Mouse (Mus musculus): ENCODE data around the gene Dchs1. TPM values are rescaled to one million over a fixed set of nuclear protein-coding genes. Genes with fewer than 3 reads are reported as not detected.
A peak's percentile ranks its signal among the peaks of the same experiment; 100 is the strongest.

The Dchs1 gene
- 4.7 and 5.9 TPM in 2 replicates for polyA plus RNA-seq (2015; fragmentation: Nextera tagmentation; extraction: Ambion mirVana)

DNA sequence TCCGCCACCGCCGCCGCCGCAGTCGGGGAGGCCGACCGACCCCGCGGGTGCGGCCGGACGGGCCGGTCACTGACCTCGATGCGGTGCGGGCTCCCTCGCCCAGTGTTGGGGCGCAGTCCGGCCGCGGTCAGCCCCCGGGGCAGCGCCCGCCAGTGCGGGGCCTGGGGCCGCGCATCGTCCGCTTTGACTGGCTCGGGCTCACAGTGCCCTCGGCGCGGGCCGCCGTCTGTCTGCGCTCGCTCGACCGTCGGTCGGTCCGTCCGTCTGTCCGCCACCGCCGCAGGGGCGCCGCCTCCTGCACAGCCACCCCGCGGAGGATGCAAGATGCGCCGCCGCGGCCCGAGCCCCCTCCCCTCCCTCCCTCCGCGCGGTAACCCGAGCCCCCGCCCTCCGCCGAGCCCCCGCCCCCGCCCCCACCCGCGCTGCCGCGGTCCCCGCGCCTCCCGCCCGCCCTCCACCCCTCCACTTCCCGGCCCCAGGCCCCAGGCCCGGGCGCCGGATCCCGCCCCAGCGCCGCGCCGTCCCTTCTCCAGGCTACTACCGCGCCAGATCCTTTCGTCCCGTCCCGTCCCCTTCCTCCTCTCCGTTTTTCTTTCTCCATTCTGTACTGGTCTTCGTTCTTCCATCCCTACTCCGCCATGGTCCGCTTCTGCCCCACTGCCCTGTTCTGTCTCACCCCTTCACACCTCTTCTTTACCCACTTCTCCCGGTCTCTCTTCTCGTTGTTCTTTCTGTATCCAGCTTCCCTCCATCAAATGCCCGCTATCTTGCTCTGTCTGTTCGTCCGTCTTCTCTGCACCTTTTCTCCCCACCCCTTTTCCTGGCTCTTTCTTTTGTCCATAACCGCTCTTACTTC, at the start of gene Dchs1:
Dchs1 (minus strand) TSS at position 370 of the 856 bp plus-strand sequence.
- Histone ChIP-seq H3K9me3 (no peaks in the 10 kb centered on the region), H3K27ac (replicated peaks) (peak within 1 kb of the TSS; percentile 80), H3K36me3 (peaks cover 10% of the 10 kb centered on the region), H3K4me1 (peaks cover 39% of the 10 kb centered on the region), H3K4me2 (peak within 1 kb of the TSS; percentile 74), H3K4me3 (peak within 1 kb of the TSS; percentile 79), H3K27me3 (replicated peaks) (peaks cover 19% of the 10 kb centered on the region), H3K9ac (peak within 1 kb of the TSS; percentile 92)
- peak; percentile 53; the same call in 1 of the 2 replicates for ATAC-seq (ENCODE audit: extremely low read depth, insufficient number of reproducible peaks, low FRiP score, low TSS enrichment)
- WGBS = under 1% methylated on average over 44 of the region's 97 CpGs

DNA sequence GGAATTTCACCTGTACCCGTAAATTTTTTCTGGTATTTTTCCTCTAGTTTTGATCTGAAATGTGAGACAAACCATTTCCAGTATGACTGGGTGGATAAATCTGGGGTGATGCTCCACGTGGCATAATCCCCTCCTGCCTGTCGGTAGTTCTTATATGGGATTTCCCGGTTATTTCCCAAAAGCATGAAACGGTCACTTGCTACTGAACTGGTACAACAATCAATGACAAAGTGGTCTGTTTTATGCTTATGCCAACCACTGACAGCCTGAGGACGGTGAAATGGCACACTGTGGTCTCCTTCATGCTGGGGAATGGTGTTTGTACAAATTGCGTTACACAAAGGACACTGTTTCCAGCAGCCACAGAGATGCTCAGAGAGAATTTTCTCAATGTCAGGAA, 36.8 kb upstream of the Dchs1 start:
- Histone ChIP-seq H3K9ac (no peak overlapping the region), H3K4me2 (no peak overlapping the region), H3K9me3 (no peaks in the 10 kb centered on the region), H3K36me3 (no peaks in the 10 kb centered on the region), H3K27me3 (replicated peaks) (no peaks in the 10 kb centered on the region), H3K4me1 (no peaks in the 10 kb centered on the region), H3K4me3 (no peak overlapping the region), H3K27ac (replicated peaks) (no peak overlapping the region)
- 73% methylated on average over 7 of the region's 7 CpGs for WGBS
- ATAC-seq (ENCODE audit: extremely low read depth, insufficient number of reproducible peaks, low FRiP score, low TSS enrichment) = no peak

DNA sequence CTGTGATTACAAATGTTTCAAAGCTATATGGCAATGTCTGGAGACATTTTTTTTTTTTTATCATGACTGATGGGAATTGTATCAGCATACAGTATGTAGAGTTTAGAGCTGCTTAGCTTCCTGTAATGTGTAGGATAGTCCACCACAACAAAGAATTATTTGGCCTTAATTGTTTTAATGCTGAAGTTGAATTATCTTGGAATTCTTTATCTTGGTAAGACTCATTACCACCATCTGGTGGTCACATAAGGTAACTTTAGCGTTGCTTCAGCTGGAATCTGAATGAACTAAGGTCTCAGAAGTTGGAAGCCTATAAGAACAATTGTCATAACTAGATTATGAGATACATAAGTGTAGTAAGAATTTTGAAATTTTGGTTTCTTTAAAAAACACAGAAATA, 31.0 kb upstream of the Dchs1 start:
- Histone ChIP-seq H3K9ac (no peak overlapping the region), H3K4me1 (no peaks in the 10 kb centered on the region), H3K9me3 (no peaks in the 10 kb centered on the region), H3K36me3 (no peaks in the 10 kb centered on the region), H3K4me3 (no peak overlapping the region), H3K27me3 (replicated peaks) (no peaks in the 10 kb centered on the region), H3K4me2 (no peak overlapping the region), H3K27ac (replicated peaks) (no peak overlapping the region)
- ATAC-seq (ENCODE audit: extremely low read depth, insufficient number of reproducible peaks, low FRiP score, low TSS enrichment) = no peak
- 2% methylated on average over 1 of the region's 1 CpGs for WGBS

DNA sequence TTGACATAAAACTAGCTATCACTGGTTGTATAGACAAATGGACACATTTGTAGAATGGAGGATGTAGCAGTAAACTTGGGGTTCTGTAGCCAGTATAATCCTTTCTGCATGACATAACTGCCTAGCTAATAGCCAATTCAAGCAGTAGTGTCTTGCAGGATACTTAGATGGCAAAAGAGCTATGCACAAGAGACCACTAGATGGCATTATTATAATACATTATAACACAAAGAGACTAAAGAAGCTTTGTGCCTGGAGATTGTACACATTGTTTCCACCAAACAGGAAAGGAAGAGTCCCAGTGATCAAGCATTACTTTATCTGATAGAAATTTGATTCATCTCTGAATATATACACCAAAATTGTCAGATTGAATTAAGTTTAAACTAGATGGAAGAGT, 29.3 kb upstream of the Dchs1 start:
- no peak for ATAC-seq (ENCODE audit: extremely low read depth, insufficient number of reproducible peaks, low FRiP score, low TSS enrichment)
- H3K9me3 ChIP-seq = no peaks in the 10 kb centered on the region
- no peak overlapping the region for H3K4me3 ChIP-seq
- no peaks in the 10 kb centered on the region for H3K27me3 ChIP-seq (replicated peaks)
- H3K4me2 ChIP-seq = no peak overlapping the region
- no peaks in the 10 kb centered on the region for H3K4me1 ChIP-seq
- H3K36me3 ChIP-seq = no peaks in the 10 kb centered on the region
- no peak overlapping the region for H3K27ac ChIP-seq (replicated peaks)
- H3K9ac ChIP-seq = no peak overlapping the region

DNA sequence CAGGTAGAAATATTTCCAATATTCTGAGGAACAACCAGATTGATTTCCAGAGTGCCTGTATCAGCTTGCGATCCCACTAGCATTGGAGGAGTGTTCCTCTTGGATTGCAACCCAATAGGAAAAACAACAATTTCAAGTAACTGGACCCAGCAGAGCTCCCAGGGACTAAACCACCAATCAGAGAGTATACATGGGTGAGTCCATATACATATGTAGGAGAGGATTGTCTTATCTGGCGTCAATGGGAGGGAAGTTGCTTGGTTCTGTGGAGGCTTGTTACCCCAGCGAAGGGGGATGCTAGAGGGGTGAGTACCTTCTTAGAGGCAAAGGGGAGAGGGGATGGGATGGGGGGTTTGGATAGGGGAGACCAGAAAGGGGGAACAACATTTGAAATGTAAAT, 25.9 kb upstream of the Dchs1 start:
- no peak for ATAC-seq (ENCODE audit: extremely low read depth, insufficient number of reproducible peaks, low FRiP score, low TSS enrichment)
- H3K4me1 ChIP-seq = peaks cover 12% of the 10 kb centered on the region
- H3K36me3 ChIP-seq = peaks cover 15% of the 10 kb centered on the region
- H3K9me3 ChIP-seq = no peaks in the 10 kb centered on the region
- H3K9ac ChIP-seq = no peak overlapping the region
- no peak overlapping the region for H3K27ac ChIP-seq (replicated peaks)
- 68% methylated on average over 3 of the region's 3 CpGs for WGBS
- H3K4me3 ChIP-seq = no peak overlapping the region
- H3K4me2 ChIP-seq = no peak overlapping the region
- H3K27me3 ChIP-seq (replicated peaks) = no peaks in the 10 kb centered on the region

DNA sequence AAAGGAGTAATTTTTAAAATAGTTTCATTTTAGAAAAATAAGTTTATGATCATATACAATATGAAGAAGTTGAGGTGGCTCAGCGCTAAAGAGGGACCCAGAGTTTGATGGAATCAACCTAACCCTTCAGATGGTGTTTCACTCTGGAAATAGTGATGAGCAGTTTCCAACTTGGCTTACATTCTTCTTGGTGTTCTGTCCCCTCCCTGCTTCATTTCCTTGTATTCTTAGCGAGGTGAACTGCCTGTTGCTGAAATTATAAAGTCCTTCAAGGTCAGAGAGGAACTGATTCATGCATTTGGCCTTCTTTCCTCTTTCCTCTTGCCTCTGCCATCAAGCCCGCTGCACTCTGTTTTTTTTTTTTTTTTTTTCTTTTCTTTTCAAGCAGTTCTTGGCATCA, 25.1 kb upstream of the Dchs1 start:
- 65% methylated on average over 3 of the region's 3 CpGs for WGBS
- H3K4me3 ChIP-seq = no peak overlapping the region
- peaks cover 16% of the 10 kb centered on the region for H3K4me1 ChIP-seq
- peaks cover 23% of the 10 kb centered on the region for H3K36me3 ChIP-seq
- H3K9ac ChIP-seq = no peak overlapping the region
- no peaks in the 10 kb centered on the region for H3K9me3 ChIP-seq
- ATAC-seq (ENCODE audit: extremely low read depth, insufficient number of reproducible peaks, low FRiP score, low TSS enrichment) = no peak
- no peak overlapping the region for H3K27ac ChIP-seq (replicated peaks)
- H3K27me3 ChIP-seq (replicated peaks) = no peaks in the 10 kb centered on the region
- H3K4me2 ChIP-seq = no peak overlapping the region

DNA sequence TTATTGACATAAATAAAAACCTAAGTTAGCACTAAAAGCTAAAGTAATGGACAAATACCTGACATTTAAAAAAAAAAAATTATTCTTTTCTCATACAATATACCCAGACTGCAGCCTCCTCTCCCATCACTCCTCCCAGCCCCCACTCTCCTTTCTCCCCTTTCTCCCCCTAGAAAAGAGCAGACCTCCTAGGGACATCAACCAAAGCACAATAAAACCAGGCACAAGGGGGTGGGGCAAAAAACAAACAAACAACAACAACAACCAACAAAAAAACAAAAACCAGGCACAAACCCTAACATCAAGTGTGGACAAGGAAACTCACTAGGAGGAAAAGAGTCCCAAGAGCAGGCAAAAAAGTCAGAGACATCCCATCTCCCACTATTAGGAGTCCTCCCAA, 24.1 kb upstream of the Dchs1 start:
- Histone ChIP-seq H3K9me3 (no peaks in the 10 kb centered on the region), H3K4me1 (peaks cover 19% of the 10 kb centered on the region), H3K4me3 (peak overlapping the region; percentile 85), H3K9ac (no peak overlapping the region), H3K36me3 (peaks cover 31% of the 10 kb centered on the region), H3K27me3 (replicated peaks) (no peaks in the 10 kb centered on the region), H3K4me2 (peak overlapping the region; percentile 51), H3K27ac (replicated peaks) (no peak overlapping the region)
- ATAC-seq (ENCODE audit: extremely low read depth, insufficient number of reproducible peaks, low FRiP score, low TSS enrichment) = no peak

DNA sequence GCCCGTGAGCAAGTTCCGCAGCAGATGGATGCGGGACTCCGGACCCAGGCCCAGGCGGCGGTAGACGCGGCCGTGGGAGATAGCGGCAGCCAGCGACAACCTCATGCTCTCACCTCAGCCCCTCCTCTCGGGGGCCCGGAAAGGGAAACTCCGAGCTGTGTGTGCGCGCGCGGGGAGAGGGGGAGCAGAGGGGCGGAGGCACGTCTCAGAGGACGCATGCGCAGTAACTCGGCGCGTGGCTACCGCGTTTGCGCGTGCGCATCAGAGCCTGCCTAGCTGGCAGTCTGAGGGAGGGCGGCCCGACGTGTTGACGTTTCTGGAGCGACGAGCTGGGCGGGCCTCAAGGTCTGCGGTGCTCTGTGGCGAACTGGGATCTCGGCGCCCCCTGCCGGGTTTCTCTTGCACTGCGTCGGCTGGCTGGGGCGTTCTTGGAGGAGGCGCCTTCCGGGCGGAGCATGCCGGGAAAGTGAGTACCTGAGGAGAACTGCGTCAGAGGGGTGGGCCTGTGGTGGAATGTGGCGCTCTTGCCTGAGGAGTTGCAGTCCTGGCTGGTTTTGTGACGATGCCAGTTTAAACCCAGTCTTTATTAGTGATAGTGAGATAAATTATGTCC, 23.5 kb upstream of the Dchs1 start, which contains the start of gene Mrpl17:
Mrpl17 (minus strand) TSS at position 223 of the 613 bp plus-strand sequence.
- peak within 1 kb of the TSS; percentile 85 for H3K4me3 ChIP-seq
- H3K36me3 ChIP-seq = peaks cover 31% of the 10 kb centered on the region
- H3K27ac ChIP-seq (replicated peaks) = peak within 1 kb of the TSS; percentile 90
- peak within 1 kb of the TSS; percentile 77 for H3K4me2 ChIP-seq
- under 1% methylated on average over 51 of the region's 52 CpGs for WGBS
- no peaks in the 10 kb centered on the region for H3K9me3 ChIP-seq
- H3K4me1 ChIP-seq = peaks cover 19% of the 10 kb centered on the region
- H3K9ac ChIP-seq = peak within 1 kb of the TSS; percentile 96
- no peaks in the 10 kb centered on the region for H3K27me3 ChIP-seq (replicated peaks)
- ATAC-seq (ENCODE audit: extremely low read depth, insufficient number of reproducible peaks, low FRiP score, low TSS enrichment) = peak; percentile 99

DNA sequence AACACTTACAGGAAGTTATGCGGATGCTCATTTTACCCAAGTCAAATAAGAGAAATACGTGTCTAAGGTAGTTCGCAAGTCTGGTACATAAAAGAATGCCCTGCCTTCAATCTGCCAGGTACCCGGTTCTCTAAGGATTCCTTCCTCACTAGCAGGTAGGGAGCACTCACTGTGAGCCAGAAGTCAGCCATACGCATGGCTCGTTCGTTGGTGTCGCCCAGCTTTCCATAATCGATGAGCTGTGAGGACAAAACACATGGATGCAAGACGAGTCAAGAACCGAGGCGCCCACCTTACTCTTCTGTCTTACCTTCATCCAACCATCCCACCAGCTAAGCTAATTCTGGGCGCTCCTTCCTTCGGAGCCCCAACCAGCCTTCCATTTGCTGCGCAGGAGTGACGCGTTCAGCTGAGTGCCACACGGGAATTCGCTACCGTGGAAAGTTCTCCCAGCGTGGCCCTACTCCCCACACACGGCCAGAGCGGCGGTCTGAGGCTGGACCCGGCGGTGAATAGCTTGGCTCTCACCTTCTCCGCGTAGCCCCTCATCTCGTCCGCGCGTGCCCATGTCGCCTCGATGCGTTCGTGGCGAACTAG, 22.9 kb upstream of the Dchs1 start:
- Histone ChIP-seq H3K27ac (replicated peaks) (peak overlapping the region; percentile 90), H3K27me3 (replicated peaks) (no peaks in the 10 kb centered on the region), H3K36me3 (peaks cover 31% of the 10 kb centered on the region), H3K4me1 (peaks cover 19% of the 10 kb centered on the region), H3K9ac (peak overlapping the region; percentile 96), H3K9me3 (no peaks in the 10 kb centered on the region), H3K4me2 (peak overlapping the region; percentile 77), H3K4me3 (peak overlapping the region; percentile 85)
- peak; percentile 38 for ATAC-seq (ENCODE audit: extremely low read depth, insufficient number of reproducible peaks, low FRiP score, low TSS enrichment)
- 4% methylated on average over 37 of the region's 37 CpGs for WGBS

DNA sequence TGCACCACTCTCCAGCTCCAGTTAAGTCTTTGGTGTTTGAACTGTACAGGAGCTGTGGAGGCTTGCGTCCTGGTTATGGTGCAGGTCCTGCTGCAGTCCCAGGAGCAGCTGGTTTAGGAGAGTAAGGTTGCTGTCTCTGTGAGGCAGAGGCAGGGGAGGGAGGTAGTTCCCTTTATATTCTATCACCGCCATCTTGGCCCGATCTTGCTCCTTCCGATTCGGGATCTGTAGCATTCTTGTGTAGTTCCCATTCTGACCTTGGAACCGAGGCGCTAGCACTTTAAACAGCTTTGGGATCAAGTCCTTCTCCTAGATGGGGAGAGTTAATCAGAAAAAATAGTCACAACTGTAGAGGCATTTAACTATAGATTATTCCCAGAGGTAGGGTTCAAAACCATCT, 22.4 kb upstream of the Dchs1 start:
- H3K9me3 ChIP-seq = no peaks in the 10 kb centered on the region
- peak overlapping the region; percentile 77 for H3K4me2 ChIP-seq
- H3K27me3 ChIP-seq (replicated peaks) = no peaks in the 10 kb centered on the region
- peak overlapping the region; percentile 85 for H3K4me3 ChIP-seq
- 80% methylated on average over 7 of the region's 7 CpGs for WGBS
- ATAC-seq (ENCODE audit: extremely low read depth, insufficient number of reproducible peaks, low FRiP score, low TSS enrichment) = no peak
- H3K9ac ChIP-seq = peak overlapping the region; percentile 96
- H3K4me1 ChIP-seq = peaks cover 19% of the 10 kb centered on the region
- peaks cover 31% of the 10 kb centered on the region for H3K36me3 ChIP-seq
- peak overlapping the region; percentile 90 for H3K27ac ChIP-seq (replicated peaks)

DNA sequence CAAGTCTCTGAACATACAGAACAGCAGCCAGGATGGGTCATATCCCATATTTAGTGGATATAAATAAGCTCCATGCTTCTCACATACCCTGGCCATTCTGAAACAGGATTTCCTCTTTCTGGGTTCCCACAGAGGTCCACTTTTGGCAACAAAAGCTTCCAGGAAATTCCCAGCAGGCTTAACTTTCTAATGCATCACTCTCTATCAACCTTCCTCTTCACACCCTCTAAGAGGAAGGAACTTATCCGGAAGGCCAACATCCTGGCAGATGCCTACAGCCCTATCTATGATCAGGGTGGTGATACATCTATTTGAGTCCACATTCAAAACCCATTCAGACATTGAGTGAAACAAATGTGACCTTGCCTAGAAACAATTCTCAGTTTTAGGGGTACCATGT, 20.9 kb upstream of the Dchs1 start:
- WGBS = 64% methylated on average over 1 of the region's 1 CpGs
- Histone ChIP-seq H3K4me3 (no peak overlapping the region), H3K27me3 (replicated peaks) (no peaks in the 10 kb centered on the region), H3K36me3 (peaks cover 31% of the 10 kb centered on the region), H3K27ac (replicated peaks) (peak overlapping the region; percentile 16; the same call in 1 of the 2 replicates), H3K4me1 (peaks cover 19% of the 10 kb centered on the region), H3K9me3 (no peaks in the 10 kb centered on the region), H3K9ac (no peak overlapping the region), H3K4me2 (no peak overlapping the region)
- no peak for ATAC-seq (ENCODE audit: extremely low read depth, insufficient number of reproducible peaks, low FRiP score, low TSS enrichment)
